Mouse (Mus musculus) lung, postnatal 0 days (tissue): ENCODE measurements around the gene Adrb1. TPM values are rescaled to one million over a fixed set of nuclear protein-coding genes. Genes with fewer than 3 reads are reported as not detected.

Experiments
- ATAC-seq: fragments of 200-750 bp; cut with Nextera tagmentation; 2 replicates; pipeline ENCODE4 v1.8.0; 2017; ENCODE audit warnings: moderate library complexity
- DNase-seq: peaks from one replicate; pipeline ENCODE4 v3.0.0-alpha.2; 2016; ENCODE audit warnings: low spot score
- H3K27ac ChIP-seq: fragments of 300-500 bp; sonication (generic); 2 replicates; pipeline ENCODE4 v1.5.1; 2014; ENCODE audit warnings: antibody characterized with exemption, mild to moderate bottlenecking, low read length, mixed read lengths
- H3K27me3 ChIP-seq: fragments of 300-500 bp; sonication (generic); replicated peaks from 2 replicates; pipeline ENCODE4 v1.6.1; 2014; ENCODE audit warnings: low read length, mixed read lengths; ENCODE audit not compliant: insufficient read depth
- H3K36me3 ChIP-seq: fragments of 300-500 bp; sonication (generic); 2 replicates; pipeline ENCODE4 v1.6.1; 2014; ENCODE audit warnings: low read length, mixed read lengths; ENCODE audit not compliant: insufficient read depth
- H3K4me1 ChIP-seq: fragments of 300-500 bp; sonication (generic); 2 replicates; pipeline ENCODE4 v1.6.1; 2014; ENCODE audit warnings: antibody characterized with exemption, low read depth, low read length, mixed read lengths; ENCODE audit not compliant: insufficient read depth
- H3K4me2 ChIP-seq: fragments of 300-500 bp; sonication (generic); replicated peaks from 2 replicates; pipeline ENCODE4 v1.6.1; 2014; ENCODE audit warnings: low read depth, mild to moderate bottlenecking, low read length, moderate library complexity, mixed read lengths
- H3K4me3 ChIP-seq: fragments of 300-500 bp; sonication (generic); 2 replicates; pipeline ENCODE4 v1.5.1; 2014; ENCODE audit warnings: low read depth, low read length
- H3K9ac ChIP-seq: fragments of 300-500 bp; sonication (generic); replicated peaks from 2 replicates; pipeline ENCODE4 v1.6.1; 2014; ENCODE audit warnings: low read depth, mild to moderate bottlenecking
- H3K9me3 ChIP-seq: fragments of 300-500 bp; sonication (generic); 2 replicates; pipeline ENCODE4 v1.6.1; 2016; ENCODE audit warnings: low read length, mixed read lengths
- CTCF ChIP-seq: IDR thresholded peaks from 2 replicates; pipeline ENCODE4 v1.5.1; 2016; ENCODE audit warnings: antibody characterized with exemption, mild to moderate bottlenecking
- EP300 ChIP-seq: IDR thresholded peaks from 2 replicates; pipeline ENCODE4 v1.6.1; 2016; ENCODE audit warnings: antibody characterized with exemption, mild to moderate bottlenecking, control low read depth
- WGBS: fragments of 180-500 bp; shearing (Covaris S2); extraction: QIAGEN DNeasy Blood & Tissue Kit; methylation state at CpG from one replicate; pipeline ENCODE4 v1.1.7; 2014; 5-methylcytosine and 5-hydroxymethylcytosine counted together
- polyA plus RNA-seq: library from polyadenylated mRNA; unstranded; fragments of >200 nt; fragmentation: Nextera tagmentation; extraction: Ambion mirVana; gene quantifications from 2 replicates; pipeline ENCODE4 v1.2.1, GENCODE M21; 2015

Gene Adrb1
- polyA plus RNA-seq, 1 experiment from 2014 or later, result 12.6 TPM

DNA sequence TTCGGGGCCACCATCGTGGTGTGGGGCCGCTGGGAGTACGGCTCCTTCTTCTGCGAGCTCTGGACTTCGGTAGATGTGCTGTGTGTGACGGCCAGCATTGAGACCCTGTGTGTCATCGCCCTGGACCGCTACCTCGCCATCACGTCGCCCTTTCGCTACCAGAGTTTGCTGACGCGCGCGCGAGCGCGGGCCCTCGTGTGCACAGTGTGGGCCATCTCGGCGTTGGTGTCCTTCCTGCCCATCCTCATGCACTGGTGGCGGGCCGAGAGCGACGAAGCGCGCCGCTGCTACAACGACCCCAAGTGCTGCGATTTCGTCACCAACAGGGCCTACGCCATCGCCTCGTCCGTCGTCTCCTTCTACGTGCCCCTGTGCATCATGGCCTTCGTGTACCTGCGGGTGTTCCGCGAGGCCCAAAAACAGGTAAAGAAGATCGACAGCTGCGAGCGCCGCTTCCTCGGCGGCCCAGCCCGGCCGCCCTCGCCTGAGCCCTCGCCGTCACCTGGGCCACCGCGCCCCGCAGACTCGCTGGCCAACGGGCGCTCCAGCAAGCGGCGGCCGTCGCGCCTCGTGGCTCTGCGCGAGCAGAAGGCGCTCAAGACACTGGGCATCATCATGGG is 822 bp downstream of the Adrb1 start:
- Histone ChIP-seq H3K27me3 (no peaks in the 10 kb centered on the region), H3K4me2 (peak overlapping the region; percentile 94), H3K27ac (peak overlapping the region; percentile 83), H3K9me3 (no peaks in the 10 kb centered on the region), H3K4me1 (peaks cover 15% of the 10 kb centered on the region), H3K9ac (peak overlapping the region; percentile 66), H3K4me3 (peak overlapping the region; percentile 63), H3K36me3 (no peaks in the 10 kb centered on the region)
- TF ChIP-seq EP300, result no peak
- TF ChIP-seq CTCF, result no peak
- peak; percentile 21 for DNase-seq
- ATAC-seq, result peak; percentile 8
- WGBS, result 3% methylated on average over 65 of the region's 69 CpGs

DNA sequence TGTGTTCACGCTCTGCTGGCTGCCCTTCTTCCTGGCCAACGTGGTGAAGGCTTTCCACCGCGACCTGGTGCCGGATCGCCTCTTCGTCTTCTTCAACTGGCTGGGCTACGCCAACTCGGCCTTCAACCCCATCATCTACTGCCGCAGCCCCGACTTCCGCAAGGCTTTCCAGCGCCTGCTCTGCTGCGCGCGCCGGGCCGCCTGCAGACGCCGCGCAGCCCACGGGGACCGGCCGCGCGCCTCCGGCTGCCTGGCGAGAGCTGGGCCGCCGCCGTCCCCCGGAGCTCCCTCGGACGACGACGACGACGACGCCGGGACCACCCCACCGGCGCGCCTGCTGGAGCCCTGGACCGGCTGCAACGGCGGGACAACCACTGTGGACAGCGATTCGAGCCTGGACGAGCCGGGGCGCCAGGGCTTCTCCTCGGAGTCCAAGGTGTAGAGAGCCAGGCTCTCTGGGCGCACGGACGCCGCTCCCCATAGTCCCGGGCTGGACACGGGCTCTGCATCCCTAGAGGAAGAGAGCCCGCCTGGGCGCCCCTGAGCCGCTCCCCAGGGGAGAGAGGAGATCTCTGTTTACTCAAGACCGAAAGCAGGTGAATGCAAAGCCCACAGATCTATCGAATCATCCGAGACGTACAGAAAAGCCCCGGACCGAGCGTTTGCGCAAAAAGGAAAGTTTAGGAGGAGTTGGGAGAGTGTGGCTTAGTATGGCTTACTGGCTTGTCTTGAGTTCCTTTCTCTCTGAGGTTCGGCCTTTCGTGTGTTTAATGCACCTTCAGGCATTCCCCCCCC is 1.5 kb downstream of the Adrb1 start:
- DNase-seq (peak; percentile 72), ATAC-seq (peak; percentile 36)
- Histone ChIP-seq H3K36me3 (no peaks in the 10 kb centered on the region), H3K4me2 (peak overlapping the region; percentile 94), H3K4me3 (peak overlapping the region; percentile 63), H3K9me3 (no peaks in the 10 kb centered on the region), H3K4me1 (peaks cover 15% of the 10 kb centered on the region), H3K27me3 (no peaks in the 10 kb centered on the region), H3K27ac (peak overlapping the region; percentile 83), H3K9ac (peak overlapping the region; percentile 66)
- under 1% methylated on average over 69 of the region's 71 CpGs for WGBS
- no peak for TF ChIP-seq EP300
- no peak for TF ChIP-seq CTCF

DNA sequence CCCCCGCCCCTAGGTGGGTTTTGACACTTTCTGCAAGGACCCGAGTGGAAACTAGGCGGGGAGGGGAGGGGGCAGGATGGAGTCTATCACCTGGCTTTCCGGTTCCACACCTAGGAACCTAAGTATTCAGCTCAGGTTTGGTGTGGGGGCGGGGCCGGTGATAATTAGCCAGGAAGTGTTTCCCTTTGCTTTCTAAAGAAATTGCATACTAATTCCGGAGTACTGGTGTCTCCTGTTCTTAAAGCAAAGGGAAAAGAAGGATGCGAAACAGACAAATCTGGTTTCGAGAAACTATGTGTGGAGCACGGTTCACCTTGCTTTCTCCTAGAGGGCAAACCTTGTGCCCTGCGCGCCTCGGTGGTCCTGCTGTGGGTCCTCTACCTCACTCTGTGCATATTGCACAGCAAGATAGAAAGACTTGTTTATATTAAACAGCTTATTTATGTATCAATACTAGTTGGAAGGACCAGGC is 2.2 kb downstream of the Adrb1 start:
- Histone ChIP-seq H3K4me3 (peak overlapping the region; percentile 63), H3K9me3 (no peaks in the 10 kb centered on the region), H3K4me1 (peaks cover 18% of the 10 kb centered on the region), H3K9ac (peak overlapping the region; percentile 66), H3K4me2 (peak overlapping the region; percentile 94), H3K27me3 (no peaks in the 10 kb centered on the region), H3K27ac (0 out of 2 replicates have a peak overlapping the region, but pooled peaks have one; percentile 9), H3K36me3 (no peaks in the 10 kb centered on the region)
- DNase-seq, result peak; percentile 47
- no peak for ATAC-seq
- no peak for TF ChIP-seq CTCF
- no peak for TF ChIP-seq EP300
- WGBS, result 10% methylated on average over 12 of the region's 13 CpGs

DNA sequence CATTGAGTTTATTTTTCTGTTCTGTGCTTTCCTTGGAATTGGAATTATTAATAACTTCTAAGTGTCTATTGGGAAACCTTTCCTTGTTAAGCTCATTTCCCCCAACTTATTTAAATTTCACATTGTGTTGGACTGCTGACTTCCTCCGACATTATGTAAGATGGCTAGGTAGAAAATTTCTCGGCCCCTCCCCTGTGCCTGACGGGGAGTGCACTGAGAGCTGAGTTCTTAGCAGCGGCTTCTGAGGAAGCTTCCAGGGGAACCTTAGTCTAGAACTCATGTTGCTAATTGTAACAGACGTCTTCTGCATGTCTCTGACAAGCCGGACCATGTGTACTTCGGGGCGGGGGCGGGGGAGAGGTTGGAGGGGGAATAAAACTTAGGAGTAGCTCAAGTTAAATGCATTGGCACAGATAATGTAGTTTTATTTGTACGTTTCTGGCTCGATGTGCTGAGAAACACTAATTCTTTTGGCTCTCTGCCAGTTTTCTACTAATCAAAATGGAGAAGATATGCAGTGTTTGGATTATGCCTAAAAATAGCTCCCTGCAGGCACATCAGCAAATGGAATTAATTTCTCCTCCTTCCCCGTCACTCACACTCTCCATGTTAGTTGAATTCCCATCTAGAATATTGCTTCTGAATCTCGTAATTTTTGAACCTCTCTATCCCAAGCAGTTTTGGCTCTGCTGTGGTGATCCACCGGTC is 5.3 kb downstream of the Adrb1 start:
- H3K4me1 ChIP-seq, result peaks cover 16% of the 10 kb centered on the region
- no peaks in the 10 kb centered on the region for H3K36me3 ChIP-seq
- H3K9me3 ChIP-seq, result no peaks in the 10 kb centered on the region
- no peak for TF ChIP-seq CTCF
- TF ChIP-seq EP300, result no peak
- H3K9ac ChIP-seq, result no peak overlapping the region
- H3K4me2 ChIP-seq, result peak overlapping the region; percentile 94
- WGBS, result 35% methylated on average over 14 of the region's 14 CpGs
- H3K4me3 ChIP-seq, result peak overlapping the region; percentile 20
- no peaks in the 10 kb centered on the region for H3K27me3 ChIP-seq
- ATAC-seq (no peak), DNase-seq (peak; percentile 79)
- H3K27ac ChIP-seq, result no peak overlapping the region

DNA sequence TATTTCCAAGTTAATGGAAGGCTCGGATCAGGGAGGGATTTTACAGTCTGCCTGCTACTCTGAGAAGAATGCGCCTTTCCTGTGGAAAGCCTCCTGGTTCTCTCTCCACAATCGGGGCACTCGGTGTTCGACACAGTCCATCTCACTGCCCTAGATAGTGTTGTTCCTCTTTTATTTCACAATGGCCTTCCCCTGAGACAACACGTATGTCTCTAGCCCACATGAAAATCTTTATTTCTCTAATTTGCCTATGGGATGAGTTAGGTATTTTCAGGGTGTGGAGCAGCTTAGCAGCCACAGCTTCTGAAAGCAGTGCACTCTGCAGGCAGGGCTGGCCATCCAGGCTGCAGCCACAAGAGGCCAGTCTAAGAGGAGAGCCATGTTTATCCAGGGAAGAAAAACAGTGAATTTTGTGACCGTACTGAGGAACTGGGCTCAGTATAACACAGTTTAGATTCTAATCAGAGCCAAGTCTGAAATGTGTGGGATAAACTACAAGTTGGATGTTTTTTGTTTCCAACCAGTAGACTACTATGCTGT is 12.1 kb downstream of the Adrb1 start:
- Histone ChIP-seq H3K27me3 (no peaks in the 10 kb centered on the region), H3K27ac (no peak overlapping the region), H3K4me2 (no peak overlapping the region), H3K9me3 (no peaks in the 10 kb centered on the region), H3K9ac (no peak overlapping the region), H3K36me3 (no peaks in the 10 kb centered on the region), H3K4me1 (no peaks in the 10 kb centered on the region), H3K4me3 (no peak overlapping the region)
- peak; percentile 56 for TF ChIP-seq CTCF
- TF ChIP-seq EP300, result no peak
- 70% methylated on average over 7 of the region's 7 CpGs for WGBS
- DNase-seq, result no peak
- no peak; the same call in 1 of the 2 replicates for ATAC-seq

DNA sequence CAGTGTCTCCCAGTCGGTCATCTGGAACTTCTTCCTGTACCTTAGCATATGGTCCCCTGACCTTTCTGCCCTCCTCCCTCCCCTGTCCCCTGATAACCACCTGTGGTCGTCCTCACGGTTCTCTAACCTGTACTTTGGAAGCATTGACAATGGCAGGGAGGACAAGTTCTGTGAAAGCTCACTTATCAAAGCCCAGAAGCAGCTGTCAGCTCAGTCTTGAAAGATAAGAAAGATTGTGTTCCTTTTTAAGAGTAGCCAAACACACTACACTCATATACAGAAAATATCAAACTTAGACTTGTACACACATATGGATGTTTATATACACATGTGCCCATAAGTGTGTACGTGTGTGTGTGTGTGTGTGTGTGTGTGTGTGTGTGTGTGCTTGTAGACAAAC is 13.7 kb downstream of the Adrb1 start:
- TF ChIP-seq CTCF, result no peak
- no peak for TF ChIP-seq EP300
- no peak for DNase-seq
- no peak overlapping the region for H3K4me3 ChIP-seq
- no peaks in the 10 kb centered on the region for H3K36me3 ChIP-seq
- H3K4me1 ChIP-seq, result no peaks in the 10 kb centered on the region
- ATAC-seq, result no peak
- H3K27ac ChIP-seq, result no peak overlapping the region
- no peak overlapping the region for H3K4me2 ChIP-seq
- H3K9ac ChIP-seq, result no peak overlapping the region
- no peaks in the 10 kb centered on the region for H3K9me3 ChIP-seq
- 37% methylated on average over 4 of the region's 4 CpGs for WGBS
- H3K27me3 ChIP-seq, result no peaks in the 10 kb centered on the region
